Mouse (Mus musculus) ovary, adult 10 weeks (tissue): ENCODE measurements around the gene Zfp60. TPM values are rescaled to one million over a fixed set of nuclear protein-coding genes. Genes with fewer than 3 reads are reported as not detected.

Experiments used
- polyA plus RNA-seq: library from polyadenylated mRNA; stranded (reverse); fragments of 350-450 nt; fragmentation: Illumina TruSeq; extraction: RNeasy Lipid Tissue Mini Kit (QIAGEN cat#74804); gene quantifications from one replicate; pipeline ENCODE4 v1.2.3, GENCODE M21; 2014

The Zfp60 gene
- polyA plus RNA-seq: 73.2 TPM

DNA sequence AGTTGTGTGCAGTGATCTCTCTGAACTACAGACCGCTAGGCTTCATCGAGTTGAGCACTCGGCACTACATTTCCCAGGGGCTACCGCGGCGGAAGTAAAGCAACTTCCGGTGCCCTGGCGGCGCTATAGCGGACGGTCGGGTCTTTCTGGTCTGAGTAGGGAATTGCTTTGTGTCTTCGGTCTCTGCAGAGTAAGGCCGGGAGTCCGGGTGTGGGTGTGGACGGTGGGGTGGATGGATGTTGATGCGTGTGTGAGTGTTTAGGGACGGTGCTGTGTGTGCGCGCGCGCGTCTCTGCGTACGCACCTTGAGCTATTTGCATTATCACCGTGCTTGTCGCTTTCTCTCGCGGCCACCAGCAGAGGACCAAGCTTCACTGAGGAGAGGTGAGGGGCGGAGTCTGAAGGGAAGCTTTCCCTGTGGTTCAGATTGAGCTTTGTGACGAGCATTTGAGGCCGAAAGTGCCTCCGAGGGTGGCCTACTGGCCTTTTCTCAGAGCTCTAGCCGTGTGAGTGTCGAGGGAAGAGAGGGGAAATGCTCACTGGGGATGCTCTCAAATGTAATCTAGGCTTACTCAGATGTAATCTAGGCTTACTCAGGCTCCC, at the start of gene Zfp60:
Gene Zfp60, plus strand, starts transcription at position 109 of the 603 bp plus-strand sequence.

DNA sequence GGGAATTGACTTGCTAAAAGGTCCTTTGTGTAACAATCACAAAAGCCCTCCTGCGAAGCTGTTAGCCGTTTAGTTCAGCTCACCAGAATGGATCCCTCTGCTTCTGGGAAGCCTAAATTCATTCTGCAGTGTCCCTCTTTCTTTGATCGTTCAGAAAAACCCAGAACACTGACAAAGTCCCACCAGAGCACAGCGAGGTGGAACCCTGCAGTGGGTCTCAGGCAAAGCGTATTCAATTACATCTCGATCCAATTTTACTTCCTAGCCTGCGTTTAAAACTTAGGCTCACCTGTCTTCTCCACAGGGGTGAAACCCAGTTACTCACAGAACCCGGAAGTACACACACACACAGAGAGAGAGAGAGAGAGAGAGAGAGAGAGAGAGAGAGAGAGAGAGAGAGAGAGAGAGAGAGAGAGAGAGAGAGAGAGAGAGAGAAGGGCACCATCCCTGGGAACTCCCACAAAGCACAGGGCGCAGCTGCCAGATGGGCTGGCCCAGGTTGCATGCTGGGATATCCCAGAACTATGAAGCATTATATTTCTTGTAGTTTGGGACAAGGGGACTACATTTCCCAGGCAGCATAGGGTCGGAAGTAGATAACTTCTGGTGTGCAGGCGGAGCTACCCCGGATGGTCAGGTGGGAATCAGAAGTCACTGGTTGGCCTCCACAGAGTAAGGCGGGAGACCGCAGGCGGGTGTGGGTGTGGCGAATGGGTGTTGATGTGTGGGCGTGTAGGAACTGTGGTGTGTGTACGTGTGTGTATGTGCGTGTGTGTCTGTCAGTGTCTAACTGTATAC, 42.2 kb upstream of the Zfp60 start, which contains the start of gene Zfp607b:
Gene Zfp607b, plus strand, starts transcription at position 526 of the 798 bp plus-strand sequence.

Other genes with a start within 250 kb of the Zfp60 start
- 0.51 TPM for gene Sertad1, start 244.5 kb upstream of the Zfp60 start, polyA plus RNA-seq
- gene Prx, start 232.1 kb upstream of the Zfp60 start, polyA plus RNA-seq: 0.14 TPM
- gene Hipk4, start 208.1 kb upstream of the Zfp60 start, polyA plus RNA-seq: 0.46 TPM
- gene Pld3, start 178.2 kb upstream of the Zfp60 start, polyA plus RNA-seq: 0.34 TPM
- gene 2310022A10Rik, start 178.2 kb upstream of the Zfp60 start, polyA plus RNA-seq: 2.0 TPM
- 9.0 TPM for gene Akt2, start 139.8 kb upstream of the Zfp60 start, polyA plus RNA-seq
- gene Ttc9b, start 77.5 kb upstream of the Zfp60 start, polyA plus RNA-seq: not detected
- gene Map3k10, start 56.8 kb upstream of the Zfp60 start, polyA plus RNA-seq: 0.91 TPM
- gene Zfp607b, start 42.0 kb upstream of the Zfp60 start, polyA plus RNA-seq: 6.0 TPM
- gene Zfp626, start 75.8 kb downstream of the Zfp60 start, polyA plus RNA-seq: 22.4 TPM
- 20.3 TPM for gene Zfp59, start 107.2 kb downstream of the Zfp60 start, polyA plus RNA-seq
- gene Zfp607a, start 126.1 kb downstream of the Zfp60 start, polyA plus RNA-seq: 12.0 TPM
- 29.3 TPM for gene Zfp974, start 198.1 kb downstream of the Zfp60 start, polyA plus RNA-seq
- 39.9 TPM for gene Zfp780b, start 247.8 kb downstream of the Zfp60 start, polyA plus RNA-seq